Mouse (Mus musculus) c-Kit-negative CD71-positive TER-119-positive erythroid progenitor cells, embryonic 14.5 days (primary cell): ENCODE results near the gene Lsm11.

Source experiments
- DNase-seq: peaks from one replicate; pipeline ENCODE4 v3.0.0-alpha.2; 2013; ENCODE audit warnings: low read depth, low spot score

Gene Lsm11

DNA sequence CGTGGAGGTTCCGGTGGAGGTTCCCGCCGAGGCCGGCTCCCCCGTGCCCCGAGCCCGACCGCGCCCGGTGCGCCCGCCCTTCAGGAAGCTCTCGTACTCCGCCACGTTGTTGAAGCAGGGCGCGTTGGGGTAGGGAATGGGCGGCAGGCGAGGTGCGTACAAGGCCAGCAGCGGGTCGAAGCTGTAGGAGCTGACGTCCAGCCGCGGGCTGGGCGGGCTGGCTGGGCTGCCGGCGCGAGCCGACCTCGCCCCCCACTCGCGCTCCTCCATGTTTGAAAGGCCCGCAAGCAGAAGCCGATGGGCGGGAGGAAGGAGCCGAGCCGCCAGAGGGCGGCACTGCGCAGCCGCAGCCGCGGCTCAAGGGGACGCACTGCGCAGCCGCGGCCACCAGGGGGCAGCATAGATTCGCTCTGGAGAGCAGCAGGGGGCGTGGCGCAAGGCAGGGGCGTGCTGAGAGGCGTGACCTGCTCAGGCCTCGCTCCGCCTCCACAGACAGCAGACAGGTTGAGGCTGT, at the start of gene Lsm11:
Gene Lsm11, minus strand, starts transcription at position 293 of the 514 bp plus-strand sequence.
- peak; percentile 92 for DNase-seq

DNA sequence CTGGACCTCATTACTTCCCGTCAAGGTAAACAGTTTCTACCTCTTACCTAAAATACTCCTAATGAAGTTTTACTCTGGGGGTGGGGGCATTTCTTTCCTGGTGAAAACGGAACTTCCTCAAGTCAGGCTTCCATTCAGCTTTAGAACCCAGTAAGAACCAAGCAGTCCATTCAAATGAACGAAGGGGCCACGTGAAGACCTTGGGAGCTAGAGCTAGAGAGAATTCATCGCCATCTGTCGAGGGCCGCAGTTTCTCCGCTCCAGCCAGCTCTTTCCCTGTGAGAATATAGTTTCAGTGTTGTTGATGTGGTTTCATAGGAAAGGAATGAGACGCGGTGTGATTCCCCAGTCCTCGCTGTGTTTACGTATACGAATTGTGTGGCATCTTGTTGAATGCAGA, 47.4 kb upstream of the Lsm11 start:
- no peak for DNase-seq

DNA sequence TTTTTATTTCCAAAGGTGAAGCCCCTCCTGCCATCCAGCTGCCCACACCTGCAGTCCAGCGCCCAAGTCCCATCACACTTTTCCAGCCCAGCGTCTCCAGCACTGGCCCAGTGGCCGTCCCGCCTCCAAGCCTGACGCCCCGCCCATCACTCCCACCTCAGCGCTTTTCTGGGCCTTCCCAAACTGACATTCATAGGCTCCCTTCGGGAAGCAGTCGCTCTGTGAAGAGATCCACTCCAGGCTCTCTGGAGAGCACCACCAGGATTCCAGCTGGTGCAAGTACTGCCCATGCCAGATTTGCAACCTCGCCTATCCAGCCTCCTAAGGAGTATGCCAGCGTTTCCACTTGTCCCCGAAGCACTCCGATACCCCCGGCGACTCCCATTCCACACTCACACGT, 46.9 kb upstream of the Lsm11 start:
- DNase-seq, result no peak

DNA sequence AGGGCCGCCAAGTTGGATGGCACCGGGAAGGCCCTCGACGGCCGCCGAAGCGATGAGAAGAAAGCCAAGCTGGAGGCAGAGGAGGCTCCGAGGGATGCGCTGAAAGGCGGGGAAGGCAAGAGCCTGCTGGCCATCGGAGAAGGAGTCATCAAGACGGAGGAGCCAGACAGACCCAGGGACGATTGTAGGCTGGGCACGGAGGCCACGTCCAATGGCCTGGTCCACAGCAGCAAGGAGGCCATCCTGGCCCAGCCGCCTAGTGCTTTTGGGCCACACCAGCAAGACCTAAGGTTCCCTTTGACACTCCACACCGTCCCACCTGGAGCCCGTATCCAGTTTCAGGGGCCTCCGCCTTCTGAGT, 36.1 kb upstream of the Lsm11 start:
- DNase-seq, result no peak

DNA sequence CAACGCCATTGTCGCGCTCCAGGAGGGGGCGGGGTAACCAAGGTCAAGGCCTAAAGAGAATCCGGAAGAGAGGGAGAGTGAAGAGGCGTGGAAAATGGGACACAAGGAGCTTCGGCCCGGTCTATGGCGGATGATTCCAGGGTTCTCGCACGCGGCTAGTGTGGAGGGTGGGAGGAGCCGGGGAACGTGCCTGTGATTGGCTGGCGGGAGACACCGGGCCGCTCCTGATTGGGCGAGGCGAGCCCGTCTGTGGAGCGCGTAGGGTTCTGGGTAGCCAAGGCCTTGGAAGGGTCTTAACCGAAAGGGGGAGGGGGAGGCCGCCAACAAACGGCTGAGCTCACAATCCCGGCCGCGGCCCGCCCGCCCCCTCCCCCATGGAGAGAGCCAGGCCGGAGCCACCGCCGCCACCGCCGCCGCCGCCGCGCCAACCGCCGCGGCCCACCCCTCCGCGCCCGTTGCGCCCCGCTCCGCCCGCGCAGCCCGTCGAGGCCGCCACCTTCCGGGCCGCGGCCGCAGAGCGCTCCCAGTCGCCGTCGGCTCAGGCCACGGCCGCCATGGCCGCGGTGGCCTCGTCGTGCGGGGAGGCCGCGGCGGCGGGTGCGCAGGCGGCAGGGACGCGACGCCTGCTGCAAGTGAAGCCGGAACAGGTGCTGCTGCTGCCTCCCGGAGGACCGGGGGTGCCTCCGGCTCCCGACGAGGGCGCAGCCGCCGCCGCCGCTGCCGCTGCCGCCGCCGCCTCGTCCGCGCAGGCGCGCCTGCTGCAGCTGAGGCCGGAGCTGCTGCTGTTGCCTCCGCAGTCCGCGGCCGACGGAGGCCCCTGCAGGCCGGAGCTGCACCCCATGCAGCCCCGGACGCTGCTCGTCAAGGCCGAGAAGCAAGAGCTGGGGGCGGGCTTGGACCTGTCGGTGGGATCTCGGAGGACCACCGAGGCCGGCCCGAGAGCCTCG, 35.5 kb upstream of the Lsm11 start, which contains the start of gene Sox30:
Gene Sox30, plus strand, starts transcription at position 365 of the 947 bp plus-strand sequence.
- no peak for DNase-seq

DNA sequence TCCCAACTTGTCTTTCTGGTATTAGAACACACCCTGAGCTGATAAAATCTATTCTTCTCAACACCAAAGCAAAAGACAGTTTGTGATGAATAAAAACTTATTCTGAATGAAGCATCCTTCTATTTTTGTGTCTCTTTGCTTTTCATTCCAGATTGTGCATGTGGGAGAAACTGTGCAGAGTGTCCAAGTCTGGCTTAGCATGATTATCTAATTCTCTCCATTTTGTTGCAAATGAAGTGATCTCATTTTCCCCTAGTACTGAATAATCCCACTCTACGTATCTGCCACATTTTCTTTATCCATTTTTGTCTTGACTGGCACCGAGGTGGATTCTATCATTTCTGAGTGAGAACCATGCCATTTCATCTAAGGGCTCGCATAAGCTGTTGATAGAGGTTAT, 31.3 kb upstream of the Lsm11 start:
- DNase-seq, result no peak

DNA sequence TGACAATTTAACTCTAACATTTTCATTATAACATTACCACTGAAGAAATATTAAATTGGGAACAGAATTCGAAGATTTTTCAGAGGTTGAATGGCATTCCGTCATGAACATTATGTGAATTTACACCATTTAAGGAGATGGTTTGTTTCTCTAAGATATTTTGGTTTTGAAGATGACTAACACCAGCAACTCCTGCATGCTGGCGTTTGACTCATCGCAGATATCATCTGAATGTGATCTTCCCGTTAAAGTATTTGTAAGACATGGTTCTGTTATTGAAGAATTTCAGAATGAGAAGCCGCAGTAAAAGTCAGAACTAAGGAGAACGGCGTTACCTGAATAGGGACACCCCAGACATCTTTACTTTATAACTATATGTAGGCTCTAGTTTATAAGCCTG, 29.7 kb upstream of the Lsm11 start:
- DNase-seq, result no peak

DNA sequence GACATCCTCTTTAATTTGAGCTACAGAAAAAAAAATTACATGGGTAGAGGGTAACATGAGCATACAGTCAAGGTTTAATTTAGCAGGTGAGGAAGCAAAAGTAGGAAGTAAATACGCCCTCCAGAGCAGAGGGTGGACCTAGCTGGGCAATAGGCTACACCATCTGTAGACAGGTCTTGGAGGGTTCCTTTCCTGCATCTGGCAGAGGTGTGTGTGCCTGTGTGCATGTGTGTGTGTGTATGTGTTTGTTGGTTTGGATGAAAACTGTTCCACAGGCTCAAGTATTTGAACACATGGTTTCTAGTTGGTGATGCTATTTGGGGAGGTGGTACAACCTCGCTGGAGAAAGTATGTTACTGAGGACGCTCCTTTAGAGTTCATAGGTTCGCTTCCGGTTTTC, 28.9 kb upstream of the Lsm11 start:
- no peak for DNase-seq

DNA sequence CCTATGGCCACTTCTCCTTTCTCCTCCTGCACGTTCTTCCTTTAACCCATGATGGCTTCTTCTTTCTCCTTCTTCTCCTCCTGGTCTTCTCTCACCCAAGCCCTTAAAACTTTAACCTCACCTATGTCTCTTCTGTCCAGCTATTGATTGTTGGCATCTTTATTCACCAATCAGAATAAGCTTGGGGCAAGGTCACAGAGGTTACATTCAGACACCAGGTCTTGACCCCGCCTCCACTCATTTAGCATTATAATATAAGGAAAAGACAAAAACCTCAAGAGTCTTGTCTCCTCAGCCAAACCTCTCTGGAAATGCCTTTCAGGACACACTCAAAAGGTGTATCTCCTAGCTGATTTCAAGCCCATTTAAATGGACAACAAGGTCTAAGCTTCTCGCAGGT, 23.7 kb upstream of the Lsm11 start:
- DNase-seq, result no peak

DNA sequence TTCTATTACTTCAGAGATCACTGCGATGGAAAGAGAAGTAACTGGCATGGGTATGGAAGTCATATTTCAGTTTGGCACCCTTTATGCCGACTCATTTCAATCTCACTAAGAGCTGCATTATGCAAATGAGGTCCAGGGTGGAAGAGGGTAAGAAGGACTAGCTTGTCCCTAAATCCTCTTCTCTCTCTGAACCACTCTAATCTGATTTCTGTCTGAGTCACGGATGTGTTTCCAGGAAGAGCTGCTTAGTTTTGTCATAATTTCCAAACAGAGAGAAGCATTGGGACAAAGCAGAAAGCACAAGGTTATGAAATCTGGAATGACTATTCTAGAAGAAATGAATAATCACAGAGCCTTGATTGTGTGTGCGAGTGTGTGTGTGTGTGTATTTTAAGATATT, 22.2 kb upstream of the Lsm11 start:
- no peak for DNase-seq

DNA sequence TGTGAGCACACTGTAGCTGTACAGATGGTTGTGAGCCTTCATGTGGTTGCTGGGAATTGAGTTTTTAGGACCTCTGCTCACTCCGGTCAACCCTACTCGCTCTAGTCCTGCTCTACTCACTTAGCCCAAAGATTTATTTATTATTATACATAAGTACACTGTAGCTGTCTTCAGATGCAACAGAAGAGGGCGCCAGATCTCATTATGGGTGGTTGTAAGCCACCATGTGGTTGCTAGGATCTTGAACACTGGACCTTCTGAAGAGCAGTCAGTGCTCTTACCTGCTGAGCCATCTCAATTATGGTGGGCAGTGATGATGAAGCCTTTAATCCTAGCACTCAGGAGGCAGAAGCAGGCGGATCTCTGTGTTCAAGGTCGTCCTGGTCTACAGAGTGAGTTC, 15.3 kb upstream of the Lsm11 start:
- no peak for DNase-seq

DNA sequence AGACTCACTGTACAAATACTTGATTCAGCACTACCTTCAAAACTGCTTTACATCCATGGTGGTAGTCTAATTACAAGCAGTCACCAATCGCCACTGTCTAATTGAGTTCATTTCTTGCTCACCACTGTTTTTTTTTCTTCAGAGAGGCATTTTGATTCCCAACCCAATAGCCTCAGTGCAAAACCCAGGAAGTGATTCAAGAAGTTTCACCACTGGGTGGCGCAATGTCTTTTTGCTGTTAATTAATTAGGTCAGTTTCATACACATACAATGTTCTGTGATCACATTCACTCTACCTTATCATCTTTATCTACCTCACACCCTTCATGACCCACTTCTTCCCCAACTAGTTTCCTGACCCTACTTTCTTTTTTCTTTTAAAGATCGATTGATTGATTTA, 14.9 kb upstream of the Lsm11 start:
- DNase-seq, result no peak

DNA sequence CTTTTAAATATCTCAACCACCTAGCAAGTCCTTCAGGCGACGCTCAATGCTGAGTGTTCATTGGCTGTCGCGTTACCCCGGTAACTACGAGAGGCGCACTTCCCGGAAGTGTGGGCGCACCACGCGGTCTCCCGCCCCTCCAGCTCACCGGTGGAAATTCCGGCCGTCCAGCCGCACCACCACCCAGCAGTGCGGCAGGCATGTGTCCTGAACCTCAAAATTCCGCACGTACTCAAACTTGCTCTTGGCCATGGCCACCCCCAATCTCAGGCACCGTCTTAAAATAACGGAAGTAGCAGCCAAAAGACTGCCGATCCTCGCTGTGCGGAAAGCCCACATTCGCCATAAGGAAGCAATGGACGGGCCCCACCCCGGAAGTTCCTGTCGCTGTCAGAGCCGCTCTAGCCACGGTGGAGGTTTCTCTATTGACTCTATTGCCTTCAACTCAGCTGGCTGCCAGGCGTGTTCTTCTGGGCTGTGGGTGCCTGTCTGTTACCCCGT, 10.4 kb upstream of the Lsm11 start, which contains the start of gene Thg1l:
Gene Thg1l, minus strand, starts transcription at position 368 of the 501 bp plus-strand sequence.
- peak; percentile 86 for DNase-seq

DNA sequence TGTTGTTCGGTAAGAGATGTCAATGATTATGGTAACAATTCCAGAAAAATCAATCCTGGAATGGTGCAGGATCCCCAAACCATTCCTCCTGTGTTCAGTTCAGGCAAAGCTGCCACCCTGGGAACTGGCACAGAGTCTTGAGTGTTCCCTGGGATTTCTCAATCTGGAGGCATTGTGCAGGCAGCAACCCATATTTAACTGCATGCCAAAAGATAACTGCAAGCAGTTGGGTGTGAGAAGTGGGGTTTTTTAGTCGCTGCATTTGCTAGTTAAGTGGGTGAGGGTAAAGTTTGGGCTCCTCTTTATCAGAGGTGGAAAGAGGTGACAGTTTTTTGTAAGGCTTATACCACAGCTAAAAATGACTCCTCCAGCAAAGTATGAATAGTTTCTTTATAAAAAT, 2.8 kb upstream of the Lsm11 start:
- DNase-seq, result no peak

DNA sequence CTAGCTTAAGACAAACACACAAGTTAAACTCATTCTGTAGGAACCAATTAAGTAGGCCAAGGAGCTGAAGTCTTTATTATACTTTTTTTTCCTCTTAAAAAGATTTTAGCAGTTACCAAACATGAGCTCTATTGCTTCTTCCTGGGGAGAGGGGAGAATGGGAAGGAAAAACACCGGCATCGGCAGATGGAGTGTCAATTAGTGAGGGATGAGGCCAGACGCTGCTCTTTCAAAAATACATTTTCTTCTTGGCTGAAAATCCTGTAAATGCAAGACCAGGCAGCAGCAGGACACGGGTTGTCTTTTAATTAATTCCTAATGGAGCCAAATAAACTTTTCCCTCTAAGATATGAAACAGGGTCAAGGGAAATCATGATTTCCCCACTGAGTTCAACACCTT, 2.1 kb upstream of the Lsm11 start:
- DNase-seq, result no peak

DNA sequence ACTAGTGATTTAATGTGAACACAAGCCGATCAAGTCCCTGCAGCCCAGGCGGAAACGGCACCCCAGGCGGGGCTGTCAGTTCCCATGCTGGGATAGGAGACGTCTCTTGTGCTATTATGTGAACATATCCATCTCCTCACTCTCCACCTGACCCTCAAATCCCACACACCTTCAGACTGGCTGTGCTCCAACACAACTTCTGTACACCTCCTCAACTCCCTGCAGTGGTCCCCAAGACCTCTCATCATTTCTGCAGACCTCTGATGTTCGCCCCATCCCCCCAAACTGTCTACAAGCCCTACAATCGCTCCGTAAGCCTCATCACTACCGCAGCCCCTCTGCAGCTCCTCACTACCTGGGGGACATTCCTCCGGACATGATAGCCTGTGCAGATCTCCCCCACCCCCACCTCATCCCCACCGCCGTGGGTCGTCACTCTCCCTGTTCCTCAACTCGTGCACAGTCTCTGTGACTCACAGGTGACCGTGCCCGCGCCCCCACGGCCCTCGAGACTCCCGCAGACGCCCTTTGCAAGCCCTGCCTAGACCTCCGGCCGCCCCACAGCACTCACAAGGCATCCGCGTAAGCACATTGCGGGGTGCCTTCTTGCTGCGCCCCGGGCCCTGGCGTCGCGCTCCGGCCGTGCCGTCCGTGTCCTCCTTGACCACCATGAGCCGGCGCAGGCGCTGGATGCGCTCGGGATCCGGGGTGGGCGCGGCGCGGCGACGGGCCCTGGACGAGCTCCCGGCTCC, 668 bp downstream of the Lsm11 start:
- DNase-seq, result no peak

DNA sequence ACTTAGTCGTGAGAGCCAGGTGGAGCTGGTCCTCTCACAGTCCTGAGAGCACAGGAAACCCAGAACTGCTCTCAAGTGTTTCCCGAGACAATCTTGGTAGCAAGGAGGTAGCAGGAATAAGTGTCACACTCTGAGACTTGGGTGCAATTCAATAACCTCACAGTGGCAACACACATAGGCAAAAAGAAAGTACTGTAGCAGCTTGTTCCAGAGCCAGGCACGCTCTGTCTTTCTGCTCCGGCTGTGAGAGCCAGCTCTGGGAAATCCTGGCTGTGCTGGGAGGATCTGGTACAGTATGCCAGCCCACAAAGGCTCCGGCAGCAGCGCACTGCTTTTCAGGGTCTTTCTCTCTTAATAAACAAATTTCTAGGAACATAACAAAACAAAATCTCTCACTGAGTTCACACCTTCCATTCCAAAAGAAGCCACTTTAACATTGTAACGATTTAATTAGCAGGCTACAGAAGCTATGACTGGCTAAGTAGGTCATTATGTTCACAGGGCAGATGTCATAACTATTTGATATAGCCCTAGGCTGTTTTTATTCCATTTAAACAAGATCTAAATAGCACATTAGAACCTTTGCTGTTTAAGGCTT, 1.5 kb downstream of the Lsm11 start:
- no peak for DNase-seq

DNA sequence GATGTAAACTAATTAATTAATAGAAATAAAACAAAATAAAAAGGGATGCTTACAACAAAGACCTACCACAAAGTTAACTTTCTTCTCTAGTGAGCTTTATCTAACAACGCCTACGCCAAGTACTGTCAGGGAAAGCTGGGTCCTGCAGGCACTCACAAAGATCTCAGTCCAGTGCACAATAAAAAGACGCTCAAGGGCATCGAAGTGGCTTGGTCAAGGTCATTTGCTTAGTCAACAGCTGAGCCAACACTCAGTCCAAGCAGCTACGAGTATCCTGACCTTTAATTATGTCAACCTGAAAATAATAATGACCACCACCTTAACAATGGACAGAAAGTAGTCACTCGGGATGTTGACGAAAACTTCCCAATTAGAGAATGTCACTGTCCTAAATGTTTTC, 2.5 kb downstream of the Lsm11 start:
- DNase-seq, result no peak

DNA sequence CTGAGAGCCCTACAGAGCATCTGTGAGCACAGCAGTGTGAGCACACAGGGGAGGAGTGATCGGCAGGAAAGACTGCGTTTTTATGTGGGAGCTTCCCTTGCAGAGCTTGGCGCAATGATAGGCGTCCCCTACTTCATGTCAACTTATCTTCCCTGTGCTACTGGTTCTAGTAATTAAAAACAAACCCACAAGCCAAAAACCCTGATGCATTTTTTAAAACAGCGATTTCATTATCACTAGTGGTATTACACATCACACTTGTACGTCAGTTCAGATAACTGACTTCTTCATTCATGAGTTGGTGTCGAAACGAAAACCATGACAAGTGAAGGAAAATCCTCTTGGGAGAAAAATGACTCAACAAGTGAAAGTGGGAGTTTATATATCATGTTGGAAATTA, 5.8 kb downstream of the Lsm11 start:
- no peak for DNase-seq

DNA sequence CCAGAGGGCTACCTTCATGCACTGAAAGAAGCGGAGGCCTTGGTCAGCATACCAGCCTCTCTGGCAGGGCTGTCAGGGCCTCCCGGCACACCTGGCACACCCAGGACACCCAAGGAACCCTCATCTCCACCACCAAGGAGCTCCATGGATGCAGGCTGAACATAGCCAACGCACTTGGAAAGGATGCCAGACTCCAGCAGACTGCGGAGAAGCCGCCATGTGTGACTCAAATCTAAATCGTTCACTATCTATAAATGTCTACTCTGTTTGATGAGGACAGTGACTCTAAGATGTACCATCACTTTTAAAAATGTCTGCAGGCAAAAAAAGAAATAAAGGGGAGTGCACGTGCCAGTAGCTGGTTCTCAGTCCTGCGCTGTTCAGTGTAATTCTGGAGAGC, 7.3 kb downstream of the Lsm11 start:
- no peak for DNase-seq

DNA sequence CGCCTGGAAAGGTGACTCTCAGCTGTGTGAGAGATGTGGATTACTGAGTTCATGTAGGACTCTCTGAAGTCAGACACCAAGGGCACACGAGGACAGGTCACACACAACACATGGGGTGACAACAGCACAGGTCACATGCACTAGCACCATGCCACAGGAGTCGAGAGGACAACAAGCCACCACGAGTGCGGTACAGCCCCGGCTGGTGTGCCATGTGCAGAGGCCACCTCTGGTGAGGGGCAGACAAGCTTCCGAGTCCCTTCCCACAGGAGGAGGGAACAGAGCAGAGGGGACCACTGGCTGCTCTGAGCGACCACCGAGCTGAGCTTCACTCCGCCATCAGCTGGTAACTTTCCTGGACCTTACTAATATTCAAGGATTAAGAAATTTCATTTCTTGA, 12.0 kb downstream of the Lsm11 start:
- DNase-seq, result no peak

DNA sequence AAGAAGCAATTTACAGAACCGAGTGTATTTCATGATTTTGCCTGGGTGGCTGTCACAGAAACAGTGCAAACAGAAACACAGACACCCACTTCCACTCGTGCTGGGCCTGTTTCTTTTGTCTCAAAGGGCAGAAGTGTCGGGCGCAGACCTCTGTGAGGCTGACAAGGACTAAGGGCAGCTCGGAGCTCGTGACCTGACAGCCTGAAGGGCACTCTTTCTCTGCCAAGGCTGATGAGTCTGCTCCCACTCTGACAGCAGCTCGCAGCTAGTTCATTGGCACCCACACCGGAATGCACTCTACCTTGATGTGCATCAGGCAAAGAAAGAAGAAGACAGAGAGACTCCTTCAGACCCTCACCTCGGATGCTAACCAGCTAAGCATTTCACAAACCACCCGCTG, 15.2 kb downstream of the Lsm11 start:
- DNase-seq, result no peak
